Comparison of ENCODE assay signal across 23 mouse cellular contexts in genomic region chr5:130386418-130386817, GRCm38 (mm10). TPM values are rescaled to one million over a fixed set of nuclear protein-coding genes. Genes with fewer than 3 reads are reported as not detected.
DNase-seq lines count a peak whose midpoint lies in the region; ATAC-seq lines count a peak whose summit lies in the region.
"Had no signal": no experiment of that assay in that cellular context is flagged by ENCODE, and none has a peak within 500 bp of the region (broad histone marks: within the 10 kb centered on the region; RNA-seq: fewer than 3 reads in every experiment).

No protein-coding gene starts in this region.

- WGBS in hindbrain, embryonic 11.5 days: 30% methylated on average over 7 of the region's 7 CpGs
- 47% methylated on average over 7 of the region's 7 CpGs for WGBS in hindbrain, embryonic 13.5 days

- peak; percentile 56; the same call in 1 of the 2 replicates for ATAC-seq in hindbrain, embryonic 11.5 days (ENCODE audit: low FRiP score)
- no peak for ATAC-seq in hindbrain, embryonic 13.5 days (ENCODE audit: low FRiP score)
- ATAC-seq: forebrain, embryonic 14.5 days; inflammation-experienced regulatory T-cells, adult 6 months; intestine, postnatal 0 days had no signal

- no peaks in the 10 kb centered on the region for H3K4me1 ChIP-seq in hindbrain, embryonic 11.5 days (replicated peaks; ENCODE audit: control insufficient read depth, insufficient read depth, low read length)
- H3K4me1 ChIP-seq in hindbrain, embryonic 13.5 days (replicated peaks): peaks cover 16% of the 10 kb centered on the region
- H3K4me1 ChIP-seq: embryonic facial prominence, embryonic 15.5 days had no signal

- H3K27ac ChIP-seq in hindbrain, embryonic 11.5 days (ENCODE audit: low read depth, low read length): peak overlapping the region; percentile 9; the same call in 1 of the 2 replicates
- H3K27ac ChIP-seq in hindbrain, embryonic 13.5 days: no peak overlapping the region
- H3K27ac ChIP-seq: embryonic facial prominence, embryonic 15.5 days; forebrain, embryonic 10.5 days; heart, embryonic 10.5 days; hindbrain, embryonic 15.5 days had no signal

- H3K4me3 ChIP-seq in hindbrain, embryonic 11.5 days (ENCODE audit: low read depth, low read length): no peak overlapping the region
- no peak overlapping the region for H3K4me3 ChIP-seq in hindbrain, embryonic 13.5 days
- H3K4me3 ChIP-seq: embryonic facial prominence, embryonic 15.5 days; erythroblast, embryonic 14.5 days; forebrain, embryonic 10.5 days; heart, embryonic 10.5 days; hindbrain, embryonic 15.5 days had no signal

- no peaks in the 10 kb centered on the region for H3K27me3 ChIP-seq in hindbrain, embryonic 11.5 days (ENCODE audit: control insufficient read depth, insufficient read depth, low read length)
- H3K27me3 ChIP-seq in hindbrain, embryonic 13.5 days: no peaks in the 10 kb centered on the region
- H3K27me3 ChIP-seq: embryonic facial prominence, embryonic 15.5 days; hindbrain, embryonic 15.5 days had no signal

- no peak overlapping the region for H3K4me2 ChIP-seq in hindbrain, embryonic 11.5 days (replicated peaks; ENCODE audit: low read depth, low read length)
- H3K4me2 ChIP-seq in hindbrain, embryonic 13.5 days: no peak overlapping the region
- H3K4me2 ChIP-seq: embryonic facial prominence, embryonic 15.5 days; hindbrain, embryonic 15.5 days had no signal

- no peaks in the 10 kb centered on the region for H3K9me3 ChIP-seq in hindbrain, embryonic 11.5 days (ENCODE audit: control insufficient read depth, low read length)
- H3K9me3 ChIP-seq in hindbrain, embryonic 13.5 days: no peaks in the 10 kb centered on the region
- H3K9me3 ChIP-seq: embryonic facial prominence, embryonic 15.5 days; forebrain, embryonic 10.5 days; heart, embryonic 10.5 days; hindbrain, embryonic 15.5 days had no signal

- DNase-seq in hindbrain, embryonic 11.5 days (ENCODE audit: low spot score): peak; percentile 61
- peak; percentile 43 for DNase-seq in embryo, embryonic 10 days (ENCODE audit: low spot score)
- peak; percentile 40 for DNase-seq in embryo, embryonic 10.5 days (ENCODE audit: low spot score)
- DNase-seq in mesoderm, embryonic 11.5 days (ENCODE audit: low read depth, low spot score): peak; percentile 42
- no peak for DNase-seq in testis, postnatal 10 days (ENCODE audit: low spot score)
- no peak for DNase-seq in yolk sac, embryonic 10.5 days (ENCODE audit: low spot score)
- DNase-seq: adrenal gland, adult 8-10 months; adrenal gland, postnatal 36 days; cerebellum, adult 9-10 months; heart, adult 18-20 months; heart, postnatal 10 days; heart, postnatal 4 days had no signal

- no peak overlapping the region for H3K9ac ChIP-seq in hindbrain, embryonic 11.5 days (ENCODE audit: low read depth, low read length)
- H3K9ac ChIP-seq in hindbrain, embryonic 13.5 days: no peak overlapping the region
- H3K9ac ChIP-seq: embryonic facial prominence, embryonic 15.5 days; hindbrain, embryonic 15.5 days had no signal

- H3K36me3 ChIP-seq in hindbrain, embryonic 11.5 days (ENCODE audit: control insufficient read depth, insufficient read depth, low read length): no peaks in the 10 kb centered on the region
- H3K36me3 ChIP-seq in hindbrain, embryonic 13.5 days: no peaks in the 10 kb centered on the region
- H3K36me3 ChIP-seq: embryonic facial prominence, embryonic 15.5 days; forebrain, embryonic 10.5 days; heart, embryonic 10.5 days; hindbrain, embryonic 15.5 days had no signal

RNA-seq across cellular contexts. Expression of gene A330070K13Rik, which starts 2.0 kb away (rescaled TPM):
- polyA plus RNA-seq in hindbrain, embryonic 11.5 days (2014; fragmentation: Nextera tagmentation; extraction: Ambion mirVana): not detected in 2 replicates
- not detected in 2 replicates for polyA plus RNA-seq in hindbrain, embryonic 13.5 days (2015; fragmentation: Nextera tagmentation; extraction: Ambion mirVana)
- polyA plus RNA-seq: embryonic facial prominence, embryonic 11.5 days; embryonic facial prominence, embryonic 15.5 days; erythroblast, embryonic 14.5 days; forebrain, embryonic 10.5 days; forebrain, embryonic 14.5 days; heart, embryonic 10.5 days; heart, embryonic 14.5 days; inflammation-experienced regulatory T-cells, adult 6 months; intestine, postnatal 0 days had no signal

RNA-seq across cellular contexts. Expression of gene Caln1, which starts 17.2 kb away (rescaled TPM):
- 1.2 and 1.7 TPM in 2 replicates for polyA plus RNA-seq in hindbrain, embryonic 11.5 days (2014; fragmentation: Nextera tagmentation; extraction: Ambion mirVana)
- 10.0 and 10.1 TPM in 2 replicates for polyA plus RNA-seq in hindbrain, embryonic 13.5 days (2015; fragmentation: Nextera tagmentation; extraction: Ambion mirVana)
- polyA plus RNA-seq: inflammation-experienced regulatory T-cells, adult 6 months had no signal

Comparison
In these comparisons a context has a peak if more than half of its experiments do, and no peak if none do; other contexts are left out.
1. DNase-seq: peak in hindbrain, embryonic 11.5 days (single experiment), embryo, embryonic 10 days (single experiment), embryo, embryonic 10.5 days (single experiment) and mesoderm, embryonic 11.5 days (single experiment); none in testis, postnatal 10 days (single experiment) and yolk sac, embryonic 10.5 days (single experiment).